Mouse (Mus musculus) midbrain, postnatal 0 days (tissue): ENCODE results near the gene Dpm3. TPM values are rescaled to one million over a fixed set of nuclear protein-coding genes. Genes with fewer than 3 reads are reported as not detected.

ENCODE experiments used
- ATAC-seq: fragments of 200-750 bp; cut with Nextera tagmentation; 2 replicates; pipeline ENCODE4 v1.8.0; 2017; ENCODE audit warnings: moderate number of reproducible peaks, mild to moderate bottlenecking, moderate TSS enrichment, moderate library complexity; ENCODE audit not compliant: low FRiP score
- DNase-seq: peaks from one replicate; pipeline ENCODE4 v3.0.0-alpha.2; 2015; ENCODE audit warnings: low spot score
- H3K27ac ChIP-seq: fragments of 300-500 bp; sonication (generic); 2 replicates; pipeline ENCODE4 v1.5.1; 2014; ENCODE audit warnings: low read depth, mild to moderate bottlenecking, low read length, mixed read lengths
- H3K27me3 ChIP-seq: fragments of 300-500 bp; sonication (generic); 2 replicates; pipeline ENCODE4 v1.6.1; 2014; ENCODE audit warnings: low read length, control low read depth, mixed read lengths; ENCODE audit not compliant: insufficient read depth
- H3K36me3 ChIP-seq: fragments of 300-500 bp; sonication (generic); 2 replicates; pipeline ENCODE4 v1.6.1; 2014; ENCODE audit warnings: low read length, control low read depth, mixed read lengths; ENCODE audit not compliant: insufficient read depth
- H3K4me1 ChIP-seq: fragments of 300-500 bp; sonication (generic); 2 replicates; pipeline ENCODE4 v1.6.1; 2014; ENCODE audit warnings: mild to moderate bottlenecking, control low read depth, antibody characterized with exemption, low read length, mixed read lengths; ENCODE audit not compliant: insufficient read depth
- H3K4me2 ChIP-seq: fragments of 300-500 bp; sonication (generic); 2 replicates; pipeline ENCODE4 v1.6.1; 2014; ENCODE audit warnings: low read depth, mild to moderate bottlenecking, low read length, mixed read lengths; ENCODE audit not compliant: poor library complexity, severe bottlenecking
- H3K4me3 ChIP-seq: fragments of 300-500 bp; sonication (generic); 2 replicates; pipeline ENCODE4 v1.5.1; 2014; ENCODE audit warnings: low read depth, mild to moderate bottlenecking, low read length, moderate library complexity
- H3K9ac ChIP-seq: fragments of 300-500 bp; sonication (generic); replicated peaks from 2 replicates; pipeline ENCODE4 v1.6.1; 2014; ENCODE audit warnings: mild to moderate bottlenecking, low read length, moderate library complexity, mixed read lengths; ENCODE audit not compliant: poor library complexity, severe bottlenecking
- H3K9me3 ChIP-seq: fragments of 300-500 bp; sonication (generic); 2 replicates; pipeline ENCODE4 v1.6.1; 2016; ENCODE audit warnings: low read length, control low read depth
- CTCF ChIP-seq: IDR thresholded peaks from 2 replicates; pipeline ENCODE4 v1.5.1; 2016; ENCODE audit warnings: antibody characterized with exemption, mild to moderate bottlenecking
- WGBS: fragments of 180-500 bp; shearing (Covaris S2); extraction: QIAGEN DNeasy Blood & Tissue Kit; methylation state at CpG from one replicate; pipeline ENCODE4 v1.1.7; 2014; 5-methylcytosine and 5-hydroxymethylcytosine counted together
- polyA plus RNA-seq: library from polyadenylated mRNA; unstranded; fragments of >200 nt; fragmentation: Nextera tagmentation; extraction: Ambion mirVana; gene quantifications from 2 replicates; pipeline ENCODE4 v1.2.1, GENCODE M21; 2015
- total RNA-seq: library from RNA; depleted of rRNA; stranded (reverse); fragments of >200 nt; gene quantifications from 2 replicates; pipeline ENCODE4 v1.2.3, GENCODE M21; 2014

Gene Dpm3
- total and polyA plus RNA-seq, 2 experiments from 2014 or later = 69.4 to 223 TPM

- peak overlapping the region; percentile 93 for H3K9ac ChIP-seq
- ATAC-seq (peak; percentile 31), DNase-seq (peak; percentile 65)
- peak overlapping the region; percentile 70 for H3K4me3 ChIP-seq
- H3K27ac ChIP-seq = peak overlapping the region; percentile 97
- H3K36me3 ChIP-seq = peaks cover 35% of the 10 kb centered on the region
- no peaks in the 10 kb centered on the region for H3K9me3 ChIP-seq
- H3K27me3 ChIP-seq = no peaks in the 10 kb centered on the region
- peaks cover 12% of the 10 kb centered on the region; the same call in 1 of the 2 replicates for H3K4me1 ChIP-seq
- whole genome bisulfite sequencing = 9% methylated on average over 25 of the region's 25 CpGs
- H3K4me2 ChIP-seq = peak overlapping the region; percentile 92
- TF ChIP-seq CTCF = peak; percentile 61
These were observed 14.8 kb upstream of the Dpm3 start for GRCm38 (mm10) chr3:89244158-89244981.

GRCm38 (mm10) chr3:89244982-89245687, 14.0 kb upstream of the Dpm3 start:
- Histone ChIP-seq H3K4me1 (peaks cover 12% of the 10 kb centered on the region; the same call in 1 of the 2 replicates), H3K36me3 (peaks cover 29% of the 10 kb centered on the region), H3K27ac (peak overlapping the region; percentile 97), H3K4me3 (peak overlapping the region; percentile 70), H3K9ac (peak overlapping the region; percentile 93), H3K9me3 (no peaks in the 10 kb centered on the region), H3K27me3 (no peaks in the 10 kb centered on the region), H3K4me2 (peak overlapping the region; percentile 92)
- DNase-seq (peak; percentile 93), ATAC-seq (peak; percentile 49)
- TF ChIP-seq CTCF = no peak
- WGBS = 3% methylated on average over 19 of the region's 26 CpGs

GRCm38 (mm10) chr3:89245688-89246171, 13.4 kb upstream of the Dpm3 start, which contains the start of gene Krtcap2:
TSS of gene Krtcap2 (plus strand) at chr3:89245966.
- ATAC-seq (peak; percentile 79), DNase-seq (peak; percentile 94)
- Histone ChIP-seq H3K9ac (peak within 1 kb of the TSS; percentile 93), H3K36me3 (peaks cover 23% of the 10 kb centered on the region), H3K4me3 (peak within 1 kb of the TSS; percentile 70), H3K27ac (peak within 1 kb of the TSS; percentile 97), H3K9me3 (no peaks in the 10 kb centered on the region), H3K4me2 (peak within 1 kb of the TSS; percentile 92), H3K27me3 (no peaks in the 10 kb centered on the region), H3K4me1 (peaks cover 12% of the 10 kb centered on the region; the same call in 1 of the 2 replicates)
- TF ChIP-seq CTCF = no peak
- WGBS = under 1% methylated on average over 20 of the region's 20 CpGs

- peaks cover 12% of the 10 kb centered on the region; the same call in 1 of the 2 replicates for H3K4me1 ChIP-seq
These were observed 12.7 kb upstream of the Dpm3 start, which contains the start of gene Trim46 for GRCm38 (mm10) chr3:89246261-89247100. TSS of gene Trim46 (minus strand) at chr3:89246309.

GRCm38 (mm10) chr3:89247466-89247865, 11.7 kb upstream of the Dpm3 start:
- ATAC-seq (no peak), DNase-seq (no peak)
- Histone ChIP-seq H3K4me3 (no peak overlapping the region), H3K27me3 (no peaks in the 10 kb centered on the region), H3K36me3 (peaks cover 6% of the 10 kb centered on the region; the same call in 1 of the 2 replicates), H3K9me3 (no peaks in the 10 kb centered on the region), H3K9ac (no peak overlapping the region), H3K4me1 (peaks cover 12% of the 10 kb centered on the region; the same call in 1 of the 2 replicates), H3K4me2 (peak overlapping the region; percentile 92), H3K27ac (no peak overlapping the region)
- 90% methylated on average over 4 of the region's 4 CpGs for WGBS
- TF ChIP-seq CTCF = no peak

More at GRCm38 (mm10) chr3:89246261-89247100, 12.7 kb upstream of the Dpm3 start, which contains the start of gene Trim46:
- Histone ChIP-seq H3K9me3 (no peaks in the 10 kb centered on the region), H3K27ac (peak within 1 kb of the TSS; percentile 97), H3K9ac (peak within 1 kb of the TSS; percentile 93), H3K27me3 (no peaks in the 10 kb centered on the region), H3K36me3 (peaks cover 16% of the 10 kb centered on the region), H3K4me2 (peak within 1 kb of the TSS; percentile 92), H3K4me3 (peak within 1 kb of the TSS; percentile 70)
- peak; percentile 95 for DNase-seq
- peak; percentile 99 for TF ChIP-seq CTCF
- ATAC-seq = peak; percentile 68
- 1% methylated on average over 41 of the region's 42 CpGs for WGBS
